8 mouse cellular contexts compared by ENCODE assay signal in genomic region chr15:4026831-4027584, GRCm38 (mm10). TPM values are rescaled to one million over a fixed set of nuclear protein-coding genes. Genes with fewer than 3 reads are reported as not detected.
DNase-seq lines count a peak whose midpoint lies in the region; ATAC-seq and TF ChIP-seq lines count a peak whose summit lies in the region.

No protein-coding gene starts in this region.

- peak; percentile 74; the same call in 1 of the 2 replicates for TF ChIP-seq POLR2A in heart, adult 2 months (IDR thresholded peaks at IDR 0.05; ENCODE audit: insufficient read depth, low read depth, low read length)
- peak; percentile 47 for TF ChIP-seq POLR2A in kidney, adult 2 months (IDR thresholded peaks at IDR 0.05; ENCODE audit: low read depth, low read length)

- peaks cover 22% of the 10 kb centered on the region for H3K4me1 ChIP-seq in embryonic facial prominence, embryonic 13.5 days
- H3K4me1 ChIP-seq in heart, adult 2 months (ENCODE audit: control insufficient read depth, insufficient read depth, low read length), result peaks cover 6% of the 10 kb centered on the region
- peaks cover 14% of the 10 kb centered on the region; the same call in 1 of the 2 replicates for H3K4me1 ChIP-seq in kidney, adult 2 months (ENCODE audit: control insufficient read depth, insufficient read depth, low read length)
- peaks cover 9% of the 10 kb centered on the region for H3K4me1 ChIP-seq in limb, embryonic 12.5 days (replicated peaks)
- peaks cover 13% of the 10 kb centered on the region for H3K4me1 ChIP-seq in midbrain, embryonic 14.5 days (ENCODE audit: control insufficient read depth, insufficient read depth, low read length)

- intact Hi-C loops in heart, adult 2 months (cut with DNase I), result loop anchor here (1.0 to 5.0 kb wide), 3 partner anchors 31 to 70 kb away; partner anchors contain the start of gene Fbxo4

- WGBS in embryonic facial prominence, embryonic 13.5 days, result under 1% methylated on average over 65 of the region's 65 CpGs
- under 1% methylated on average over 65 of the region's 65 CpGs for WGBS in heart, adult 2 months
- under 1% methylated on average over 65 of the region's 65 CpGs for WGBS in kidney, adult 2 months
- under 1% methylated on average over 62 of the region's 65 CpGs for WGBS in limb, embryonic 12.5 days
- under 1% methylated on average over 65 of the region's 65 CpGs for WGBS in midbrain, embryonic 14.5 days

- H3K9me3 ChIP-seq in embryonic facial prominence, embryonic 13.5 days, result no peaks in the 10 kb centered on the region
- no peaks in the 10 kb centered on the region for H3K9me3 ChIP-seq in limb, embryonic 12.5 days
- H3K9me3 ChIP-seq in midbrain, embryonic 14.5 days (ENCODE audit: control insufficient read depth, low read length), result no peaks in the 10 kb centered on the region

- H3K4me3 ChIP-seq in embryonic facial prominence, embryonic 13.5 days, result peak overlapping the region; percentile 79
- H3K4me3 ChIP-seq in heart, adult 2 months, result peak overlapping the region; percentile 79
- H3K4me3 ChIP-seq in kidney, adult 2 months (ENCODE audit: insufficient read depth, low read depth, low read length), result peak overlapping the region; percentile 94
- H3K4me3 ChIP-seq in limb, embryonic 12.5 days (replicated peaks), result peak overlapping the region; percentile 74
- peak overlapping the region; percentile 70 for H3K4me3 ChIP-seq in midbrain, embryonic 14.5 days (replicated peaks; ENCODE audit: low read depth, low read length)

- peak; percentile 83 for ATAC-seq in embryonic facial prominence, embryonic 13.5 days (ENCODE audit: insufficient number of reproducible peaks, insufficient read depth, low FRiP score, low TSS enrichment, low read depth)
- ATAC-seq in limb, embryonic 12.5 days (ENCODE audit: insufficient number of reproducible peaks, insufficient read depth, low FRiP score, low TSS enrichment, low read depth), result peak; percentile 85
- ATAC-seq in midbrain, embryonic 14.5 days (ENCODE audit: low FRiP score, low TSS enrichment), result peak; percentile 83

- TF ChIP-seq CTCF in heart, adult 2 months (IDR thresholded peaks at IDR 0.05), result peak; percentile 21; the same call in 1 of the 2 replicates
- TF ChIP-seq CTCF in kidney, adult 2 months (conservative IDR thresholded peaks at IDR 0.05; ENCODE audit: insufficient read depth, insufficient read length, low read depth, low read length), result no peak

- no peaks in the 10 kb centered on the region for H3K27me3 ChIP-seq in embryonic facial prominence, embryonic 13.5 days
- no peaks in the 10 kb centered on the region for H3K27me3 ChIP-seq in heart, adult 2 months (ENCODE audit: control insufficient read depth, insufficient read depth, low read length)
- no peaks in the 10 kb centered on the region for H3K27me3 ChIP-seq in kidney, adult 2 months (replicated peaks; ENCODE audit: control insufficient read depth, insufficient read depth, low read length)
- no peaks in the 10 kb centered on the region for H3K27me3 ChIP-seq in limb, embryonic 12.5 days
- H3K27me3 ChIP-seq in midbrain, embryonic 14.5 days (ENCODE audit: control insufficient read depth, insufficient read depth, low read length), result no peaks in the 10 kb centered on the region

- no peaks in the 10 kb centered on the region for H3K36me3 ChIP-seq in embryonic facial prominence, embryonic 13.5 days
- peaks cover 15% of the 10 kb centered on the region for H3K36me3 ChIP-seq in heart, adult 2 months (ENCODE audit: control insufficient read depth, insufficient read depth, low read length)
- no peaks in the 10 kb centered on the region for H3K36me3 ChIP-seq in kidney, adult 2 months (ENCODE audit: control insufficient read depth, insufficient read depth, low read length)
- no peaks in the 10 kb centered on the region for H3K36me3 ChIP-seq in limb, embryonic 12.5 days
- no peaks in the 10 kb centered on the region for H3K36me3 ChIP-seq in midbrain, embryonic 14.5 days (ENCODE audit: control insufficient read depth, insufficient read depth, low read length)

- H3K27ac ChIP-seq in embryonic facial prominence, embryonic 13.5 days, result peak overlapping the region; percentile 99
- H3K27ac ChIP-seq in heart, adult 2 months, result peak overlapping the region; percentile 96
- H3K27ac ChIP-seq in kidney, adult 2 months (ENCODE audit: insufficient read depth, low read depth, low read length), result peak overlapping the region; percentile 97
- peak overlapping the region; percentile 98 for H3K27ac ChIP-seq in limb, embryonic 12.5 days
- H3K27ac ChIP-seq in midbrain, embryonic 14.5 days (replicated peaks; ENCODE audit: low read depth, low read length), result peak overlapping the region; percentile 96

- 0 out of 2 replicates have a peak, but pooled peaks have one; percentile 66 for TF ChIP-seq EP300 in heart, adult 2 months (IDR thresholded peaks at IDR 0.05; ENCODE audit: insufficient read depth, low read depth, low read length)

- peak overlapping the region; percentile 66 for H3K4me2 ChIP-seq in embryonic facial prominence, embryonic 13.5 days
- peak overlapping the region; percentile 63 for H3K4me2 ChIP-seq in limb, embryonic 12.5 days
- peak overlapping the region; percentile 66 for H3K4me2 ChIP-seq in midbrain, embryonic 14.5 days (ENCODE audit: low read length)

- peak overlapping the region; percentile 86 for H3K9ac ChIP-seq in embryonic facial prominence, embryonic 13.5 days
- peak overlapping the region; percentile 82 for H3K9ac ChIP-seq in heart, adult 2 months (ENCODE audit: low read depth, low read length)
- peak overlapping the region; percentile 84 for H3K9ac ChIP-seq in limb, embryonic 12.5 days (replicated peaks)
- peak overlapping the region; percentile 80 for H3K9ac ChIP-seq in midbrain, embryonic 14.5 days (replicated peaks; ENCODE audit: low read length)

- peak; percentile 86 for DNase-seq in 3134 (ENCODE audit: extremely low read depth, insufficient read length, low spot score)
- DNase-seq in adrenal gland, postnatal 36 days, result peak; percentile 87 to 88
- DNase-seq in heart, adult 2 months, result peak; percentile 91 to 93
- peak; percentile 92 for DNase-seq in kidney, adult 2 months
- DNase-seq in midbrain, embryonic 14.5 days, result peak; percentile 87
- DNase-seq in spleen, adult 12 weeks (ENCODE audit: low spot score), result peak; percentile 56

- no peaks in the 10 kb centered on the region for H3K79me2 ChIP-seq in heart, adult 2 months (replicated peaks; ENCODE audit: control insufficient read depth, insufficient read depth, low read length)

RNA-seq across cellular contexts. Expression of gene Oxct1, which starts 0.8 kb away (rescaled TPM):
- total RNA-seq in adrenal gland, postnatal 36 days (2021), result 100 to 1,000 TPM; 137 to 207 TPM
- 230 and 267 TPM in 2 replicates for polyA plus RNA-seq in embryonic facial prominence, embryonic 13.5 days (2015; fragmentation: Nextera tagmentation; extraction: Ambion mirVana)
- 1,000 to 10,000 TPM; 1,394 to 1,524 TPM for total RNA-seq in heart, adult 2 months (2021)
- polyA plus RNA-seq in heart, adult 2 months (2012; rRNA removed), result 304 and 520 TPM in 2 replicates
- polyA plus RNA-seq in kidney, adult 2 months (2012; rRNA removed), result 401 and 425 TPM in 2 replicates
- 195 and 197 TPM in 2 replicates for polyA plus RNA-seq in limb, embryonic 12.5 days (2016; fragmentation: Nextera tagmentation; extraction: Ambion mirVana)
- polyA plus RNA-seq in midbrain, embryonic 14.5 days (2014; fragmentation: Nextera tagmentation; extraction: Ambion mirVana), result 257 and 293 TPM in 2 replicates

RNA-seq across cellular contexts. Expression of gene AW549877, which starts 31.5 kb away (rescaled TPM):
- 10 to 100 TPM; 53.3 to 57.5 TPM for total RNA-seq in adrenal gland, postnatal 36 days (2021)
- polyA plus RNA-seq in embryonic facial prominence, embryonic 13.5 days (2015; fragmentation: Nextera tagmentation; extraction: Ambion mirVana), result 29.7 and 36.0 TPM in 2 replicates
- 10 to 100 TPM; 19.3 to 21.2 TPM for total RNA-seq in heart, adult 2 months (2021)
- polyA plus RNA-seq in heart, adult 2 months (2012; rRNA removed), result 11.7 and 30.0 TPM in 2 replicates
- 15.3 and 20.5 TPM in 2 replicates for polyA plus RNA-seq in kidney, adult 2 months (2012; rRNA removed)
- 35.2 and 42.8 TPM in 2 replicates for polyA plus RNA-seq in limb, embryonic 12.5 days (2016; fragmentation: Nextera tagmentation; extraction: Ambion mirVana)
- 44.0 and 65.9 TPM in 2 replicates for polyA plus RNA-seq in midbrain, embryonic 14.5 days (2014; fragmentation: Nextera tagmentation; extraction: Ambion mirVana)

RNA-seq across cellular contexts. Expression of gene Fbxo4, which starts 47.6 kb away (rescaled TPM):
- total RNA-seq in adrenal gland, postnatal 36 days (2021), result 10 to 100 TPM; 17.0 to 27.6 TPM
- 9.8 and 10.6 TPM in 2 replicates for polyA plus RNA-seq in embryonic facial prominence, embryonic 13.5 days (2015; fragmentation: Nextera tagmentation; extraction: Ambion mirVana)
- 1 to 10 TPM; 6.7 to 8.1 TPM for total RNA-seq in heart, adult 2 months (2021)
- polyA plus RNA-seq in heart, adult 2 months (2012; rRNA removed), result 6.0 and 9.9 TPM in 2 replicates
- 8.8 and 10.7 TPM in 2 replicates for polyA plus RNA-seq in kidney, adult 2 months (2012; rRNA removed)
- polyA plus RNA-seq in limb, embryonic 12.5 days (2016; fragmentation: Nextera tagmentation; extraction: Ambion mirVana), result 6.6 and 7.7 TPM in 2 replicates
- 7.0 and 8.2 TPM in 2 replicates for polyA plus RNA-seq in midbrain, embryonic 14.5 days (2014; fragmentation: Nextera tagmentation; extraction: Ambion mirVana)

Comparison
In these comparisons a context has a peak if more than half of its experiments do, and no peak if none do; other contexts are left out.
1. Peak in every context shown above with its lines: DNase-seq, ATAC-seq, H3K4me3 ChIP-seq and H3K27ac ChIP-seq.